Mouse (Mus musculus) spleen, adult 2 months (tissue): ENCODE data around the gene Mboat2. TPM values are rescaled to one million over a fixed set of nuclear protein-coding genes. Genes with fewer than 3 reads are reported as not detected.

Experiments used
- DNase-seq, 2 experiments: peaks; one replicate each; pipeline versions ENCODE4 v3.0.0 to v3.0.0-alpha.2; 2012 to 2021; ENCODE audit warnings: low spot score in 2 of 2, low read depth in 1 of 2
- H3K27ac ChIP-seq: fragments of 200-500 bp; 2 replicates; pipeline ENCODE4 v1.5.1; 2012; ENCODE audit warnings: low read length, inconsistent platforms; ENCODE audit not compliant: insufficient read depth
- H3K27me3 ChIP-seq: fragments of 200-500 bp; 2 replicates; pipeline ENCODE4 v1.6.1; 2012; ENCODE audit warnings: mild to moderate bottlenecking, moderate library complexity, low read length, inconsistent platforms; ENCODE audit not compliant: control insufficient read depth, insufficient read depth
- H3K36me3 ChIP-seq: fragments of 200-500 bp; 2 replicates; pipeline ENCODE4 v1.6.1; 2012; ENCODE audit warnings: mild to moderate bottlenecking, low read length, inconsistent platforms; ENCODE audit not compliant: control insufficient read depth, insufficient read depth
- H3K4me1 ChIP-seq: fragments of 200-500 bp; 2 replicates; pipeline ENCODE4 v1.6.1; 2011; ENCODE audit warnings: inconsistent platforms; ENCODE audit not compliant: control insufficient read depth, insufficient read depth, insufficient read length
- H3K4me3 ChIP-seq: fragments of 200-500 bp; 2 replicates; pipeline ENCODE4 v1.5.1; 2011; ENCODE audit warnings: mild to moderate bottlenecking, inconsistent platforms; ENCODE audit not compliant: insufficient read depth, insufficient read length; ENCODE audit errors: extremely low read depth
- CTCF ChIP-seq: fragments of 200-500 bp; IDR thresholded peaks from 2 replicates; pipeline ENCODE4 v1.5.1; 2011; ENCODE audit warnings: mild to moderate bottlenecking, inconsistent platforms; ENCODE audit not compliant: insufficient read depth, insufficient read length, insufficient replicate concordance; ENCODE audit errors: extremely low read depth
- POLR2A ChIP-seq: fragments of 200-500 bp; IDR thresholded peaks from 2 replicates; pipeline ENCODE4 v1.6.1; 2011; ENCODE audit warnings: low read depth, low read length, inconsistent platforms
- WGBS: fragments of 180-500 bp; shearing (Covaris S2); methylation state at CpG from one replicate; pipeline ENCODE4 v1.1.7; 2018; 5-methylcytosine and 5-hydroxymethylcytosine counted together
- polyA plus RNA-seq: library from polyadenylated mRNA; depleted of rRNA; stranded (reverse); fragments of >200 nt; gene quantifications from 2 replicates; pipeline ENCODE4 v1.2.3, GENCODE M21; 2012

Gene Mboat2
- polyA plus RNA-seq, 1 experiment = 1.2 TPM

DNA sequence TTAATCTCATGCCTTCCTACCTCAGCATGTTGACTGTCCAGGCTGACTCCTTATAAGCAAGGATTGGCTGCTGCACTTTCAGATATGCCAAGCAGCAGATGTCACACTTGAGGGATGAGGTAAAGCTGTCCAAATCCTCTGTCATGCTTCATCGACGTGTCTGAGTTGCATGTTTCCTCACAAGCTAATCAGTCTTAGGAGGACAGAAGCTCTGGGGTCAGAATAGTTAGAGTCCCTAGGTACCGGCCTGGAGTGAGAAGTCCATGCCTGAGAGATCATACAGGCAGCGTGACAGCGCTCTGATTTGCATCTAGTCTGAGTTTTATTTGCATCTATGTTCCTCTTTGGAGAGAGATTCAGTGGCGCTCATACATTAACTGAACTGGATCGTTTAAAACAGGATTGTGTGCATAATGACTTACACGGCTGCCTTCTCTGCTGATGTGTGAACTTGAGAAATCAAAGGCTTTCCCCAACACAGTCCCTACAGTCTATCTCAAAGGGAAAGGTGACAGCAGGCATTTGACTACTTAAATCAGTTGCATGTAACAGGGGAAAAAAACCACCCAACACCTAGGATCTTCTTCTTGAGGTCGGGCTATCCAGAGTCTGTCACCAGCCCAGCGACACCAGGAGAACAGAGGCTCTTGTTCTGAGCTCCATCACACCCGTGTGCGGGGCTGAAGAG is 88.0 kb downstream of the Mboat2 start:
- WGBS = 91% methylated on average over 12 of the region's 12 CpGs
- Histone ChIP-seq H3K27ac (no peak overlapping the region), H3K4me1 (no peaks in the 10 kb centered on the region), H3K27me3 (no peaks in the 10 kb centered on the region), H3K4me3 (no peak overlapping the region), H3K36me3 (no peaks in the 10 kb centered on the region)
- no peak for TF ChIP-seq POLR2A
- no peak for TF ChIP-seq CTCF
- DNase-seq = no peak

DNA sequence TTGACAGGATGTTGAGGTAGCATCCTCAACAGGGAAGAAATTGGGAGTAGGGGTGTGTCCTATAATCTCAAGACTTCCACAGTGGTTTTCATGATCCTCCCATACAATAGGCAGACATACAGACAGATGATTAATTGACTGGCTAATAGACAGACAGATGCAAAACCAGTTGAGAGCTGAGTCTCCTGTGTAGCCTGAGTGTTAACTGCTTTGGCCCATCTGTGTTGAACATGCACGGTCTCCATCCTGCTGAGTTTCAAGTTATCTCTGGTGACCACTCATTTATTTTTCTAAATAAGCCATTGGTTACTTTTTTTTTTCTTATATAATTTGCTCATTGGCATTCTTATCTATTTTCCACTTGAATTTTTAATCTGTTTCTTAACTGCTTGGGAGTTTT is 90.2 kb downstream of the Mboat2 start:
- no peak for TF ChIP-seq POLR2A
- TF ChIP-seq CTCF = no peak

DNA sequence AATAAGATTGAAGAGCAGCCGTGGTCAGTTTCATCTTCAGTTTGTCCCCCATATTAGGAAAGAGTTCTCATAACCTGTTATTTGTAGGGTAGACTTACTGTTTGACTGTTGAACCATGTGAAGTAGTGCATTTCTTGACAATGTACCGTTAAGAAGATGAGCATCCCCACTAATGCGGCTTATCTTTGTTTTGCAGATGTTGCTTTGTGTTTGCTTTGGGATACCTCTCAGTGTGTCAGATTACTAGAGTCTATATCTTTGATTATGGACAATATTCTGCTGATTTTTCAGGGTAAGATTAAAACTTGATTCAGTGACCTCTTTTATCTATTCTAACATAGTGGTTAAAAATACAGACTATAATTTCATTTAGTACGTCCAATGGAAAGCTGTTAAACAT is 93.3 kb downstream of the Mboat2 start:
- H3K27ac ChIP-seq = no peak overlapping the region
- no peaks in the 10 kb centered on the region for H3K27me3 ChIP-seq
- no peaks in the 10 kb centered on the region for H3K36me3 ChIP-seq
- WGBS = 82% methylated on average over 4 of the region's 4 CpGs
- DNase-seq = no peak
- no peak for TF ChIP-seq CTCF
- H3K4me3 ChIP-seq = no peak overlapping the region
- H3K4me1 ChIP-seq = no peaks in the 10 kb centered on the region

More for the DNA sequence above, 90.2 kb downstream of the Mboat2 start:
- Histone ChIP-seq H3K36me3 (no peaks in the 10 kb centered on the region), H3K4me3 (no peak overlapping the region), H3K27me3 (no peaks in the 10 kb centered on the region), H3K4me1 (no peaks in the 10 kb centered on the region), H3K27ac (no peak overlapping the region)
- 79% methylated on average over 1 of the region's 1 CpGs for WGBS
- DNase-seq = no peak

DNA sequence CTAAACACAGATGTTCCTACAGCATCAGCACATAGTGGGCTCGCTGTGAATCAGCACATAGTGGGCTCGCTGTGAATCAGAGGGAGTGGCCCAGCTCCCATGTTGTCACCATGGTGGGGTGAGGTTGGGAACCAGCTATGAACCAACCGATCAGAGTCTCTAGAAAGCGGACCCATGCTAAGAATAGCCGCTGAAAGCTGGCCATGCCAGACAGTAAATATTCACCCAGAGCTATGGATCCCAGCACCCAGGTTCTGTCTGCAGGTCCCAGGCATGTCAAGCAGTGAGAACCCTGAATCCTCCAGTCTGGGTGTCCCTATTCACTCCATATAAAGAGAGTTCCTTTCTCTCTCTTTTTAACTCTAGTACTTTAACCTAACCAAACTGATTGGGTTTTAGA is 94.6 kb downstream of the Mboat2 start:
- Histone ChIP-seq H3K27me3 (no peaks in the 10 kb centered on the region), H3K4me3 (no peak overlapping the region), H3K4me1 (no peaks in the 10 kb centered on the region), H3K36me3 (no peaks in the 10 kb centered on the region), H3K27ac (no peak overlapping the region)
- WGBS = 93% methylated on average over 5 of the region's 5 CpGs
- no peak for DNase-seq
- TF ChIP-seq POLR2A = no peak
- TF ChIP-seq CTCF = no peak

DNA sequence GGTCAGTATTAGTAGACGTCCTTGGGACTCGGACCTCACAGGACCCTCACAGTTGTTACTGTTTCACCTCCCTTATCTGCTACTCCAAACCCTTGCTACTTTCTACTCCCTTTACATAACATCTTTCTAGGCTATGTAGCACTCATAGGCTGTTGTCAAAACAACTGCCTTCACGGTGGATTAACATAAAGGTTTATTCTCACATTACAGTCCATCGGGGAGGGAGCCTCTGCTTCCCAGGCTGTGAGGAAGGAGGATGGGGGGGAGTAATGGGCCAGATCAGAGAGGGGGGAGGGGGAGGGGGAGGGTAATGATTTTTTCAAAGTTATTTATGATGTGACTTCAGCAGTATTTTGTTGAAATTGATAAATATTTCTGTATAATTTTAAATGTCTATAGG is 95.0 kb downstream of the Mboat2 start:
- TF ChIP-seq POLR2A = no peak
- TF ChIP-seq CTCF = no peak
- DNase-seq = no peak
- Histone ChIP-seq H3K4me1 (no peaks in the 10 kb centered on the region), H3K27ac (no peak overlapping the region), H3K4me3 (no peak overlapping the region), H3K36me3 (no peaks in the 10 kb centered on the region), H3K27me3 (no peaks in the 10 kb centered on the region)
- 85% methylated on average over 4 of the region's 4 CpGs for WGBS

DNA sequence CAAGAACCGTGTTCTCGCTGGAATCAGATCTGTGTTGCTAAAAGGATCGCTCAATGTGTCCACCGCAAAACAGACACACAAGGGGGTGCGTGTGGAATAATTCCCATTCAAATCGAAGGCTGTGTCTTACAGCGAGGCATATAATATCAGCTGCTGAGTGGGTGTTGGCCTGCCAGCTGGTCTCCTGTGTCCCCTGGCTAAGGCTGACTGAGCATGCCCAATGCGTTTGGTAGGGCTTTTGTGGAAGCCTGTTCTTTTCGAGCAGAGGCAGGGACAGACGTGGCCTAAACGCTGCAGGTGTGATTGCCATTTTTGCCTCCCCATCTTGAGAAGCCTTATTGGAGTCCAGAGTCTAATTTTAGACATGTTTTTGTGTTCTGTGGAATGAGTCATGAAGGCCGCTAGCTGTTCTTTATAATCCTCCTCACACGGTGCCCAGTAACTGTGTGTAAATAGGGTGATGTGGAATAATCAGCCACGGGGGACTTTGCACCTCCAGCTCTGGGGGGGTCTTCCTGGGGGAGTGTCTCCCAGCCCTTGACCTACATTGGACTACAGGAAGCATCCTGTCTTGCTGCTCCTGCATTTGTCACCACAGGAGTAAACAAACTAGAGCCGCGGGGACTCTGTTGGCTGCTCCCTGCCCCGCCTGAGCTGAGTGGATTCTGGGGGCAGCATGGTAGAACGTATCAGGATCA is 97.5 kb downstream of the Mboat2 start:
- no peak overlapping the region for H3K4me3 ChIP-seq
- no peak overlapping the region for H3K27ac ChIP-seq
- no peaks in the 10 kb centered on the region for H3K4me1 ChIP-seq
- no peaks in the 10 kb centered on the region for H3K27me3 ChIP-seq
- no peaks in the 10 kb centered on the region for H3K36me3 ChIP-seq
- WGBS = 92% methylated on average over 18 of the region's 18 CpGs
- DNase-seq = no peak
- no peak for TF ChIP-seq CTCF
- TF ChIP-seq POLR2A = no peak

DNA sequence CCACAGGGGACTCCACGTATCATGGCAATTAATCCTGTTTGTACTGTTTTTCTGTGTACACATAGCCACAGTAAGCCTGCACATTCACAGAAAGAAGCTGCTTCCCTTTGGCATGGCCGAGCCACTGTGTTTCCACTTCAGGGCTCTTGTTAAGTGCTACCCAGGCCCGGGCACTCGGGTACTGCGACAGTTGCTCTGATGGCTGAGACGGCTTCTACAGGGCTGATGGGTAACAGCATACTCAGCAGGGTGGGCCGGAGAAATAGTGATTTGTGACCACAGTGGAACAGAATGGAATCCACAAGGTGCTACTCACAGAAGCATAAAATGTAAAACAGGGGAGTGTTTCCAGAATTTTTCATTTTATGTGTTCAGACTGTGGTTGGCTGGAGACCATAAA is 98.4 kb downstream of the Mboat2 start:
- Histone ChIP-seq H3K27ac (no peak overlapping the region), H3K27me3 (no peaks in the 10 kb centered on the region), H3K4me3 (no peak overlapping the region), H3K36me3 (no peaks in the 10 kb centered on the region), H3K4me1 (no peaks in the 10 kb centered on the region)
- DNase-seq = no peak
- WGBS = 97% methylated on average over 7 of the region's 7 CpGs
- TF ChIP-seq CTCF = no peak
- TF ChIP-seq POLR2A = no peak
